Mouse (Mus musculus) small intestine, adult 2 months (tissue): ENCODE measurements around the gene Selenot. TPM values are rescaled to one million over a fixed set of nuclear protein-coding genes. Genes with fewer than 3 reads are reported as not detected.
"Not testable (repeated sequence)": the region's sequence is repeated elsewhere in the genome, so short reads cannot be mapped to it uniquely, and the experiment has no call there.

Source experiments
- H3K27ac ChIP-seq: fragments of 200-500 bp; 2 replicates; pipeline ENCODE4 v1.5.1; 2012; ENCODE audit warnings: low read depth, low read length, control low read depth, inconsistent platforms; ENCODE audit not compliant: insufficient read depth
- H3K27me3 ChIP-seq: fragments of 200-500 bp; 2 replicates; pipeline ENCODE4 v1.6.1; 2012; ENCODE audit warnings: mild to moderate bottlenecking, moderate library complexity, low read length, inconsistent platforms; ENCODE audit not compliant: control insufficient read depth, insufficient read depth
- H3K36me3 ChIP-seq: fragments of 200-500 bp; 2 replicates; pipeline ENCODE4 v1.6.1; 2012; ENCODE audit warnings: mild to moderate bottlenecking, low read length, control low read depth, inconsistent platforms; ENCODE audit not compliant: control insufficient read depth, insufficient read depth
- H3K4me1 ChIP-seq: fragments of 200-500 bp; 2 replicates; pipeline ENCODE4 v1.6.1; 2012; ENCODE audit warnings: low read length, inconsistent platforms, mixed read lengths; ENCODE audit not compliant: control insufficient read depth, insufficient read depth, insufficient read length
- H3K4me3 ChIP-seq: fragments of 200-500 bp; 2 replicates; pipeline ENCODE4 v1.5.1; 2012; ENCODE audit warnings: low read depth, mild to moderate bottlenecking, control low read depth, inconsistent platforms, low read length, moderate library complexity
- CTCF ChIP-seq: fragments of 200-500 bp; IDR thresholded peaks from 2 replicates; pipeline ENCODE4 v1.5.1; 2012; ENCODE audit warnings: low read depth, mild to moderate bottlenecking, control low read depth, inconsistent platforms, low read length, moderate library complexity, mixed read lengths; ENCODE audit not compliant: insufficient replicate concordance, insufficient read length; ENCODE audit errors: extremely low read depth
- POLR2A ChIP-seq: fragments of 200-500 bp; IDR thresholded peaks from 2 replicates; pipeline ENCODE4 v1.6.1; 2012; ENCODE audit warnings: low read depth, mild to moderate bottlenecking, control low read depth, inconsistent platforms, low read length, moderate library complexity
- WGBS: fragments of 180-500 bp; shearing (Covaris S2); methylation state at CpG from one replicate; pipeline ENCODE4 v1.1.7; 2018; 5-methylcytosine and 5-hydroxymethylcytosine counted together
- polyA plus RNA-seq: library from polyadenylated mRNA; depleted of rRNA; stranded (reverse); fragments of >200 nt; gene quantifications from 2 replicates; pipeline ENCODE4 v1.2.3, GENCODE M21; 2012

The Selenot gene
- polyA plus RNA-seq, 1 experiment = 18.7 TPM

- peaks cover 7% of the 10 kb centered on the region for H3K36me3 ChIP-seq
- WGBS = under 1% methylated on average over 36 of the region's 36 CpGs
- peak overlapping the region; percentile 96 for H3K4me3 ChIP-seq
- peak overlapping the region; percentile 95 for H3K27ac ChIP-seq
- no peaks in the 10 kb centered on the region for H3K27me3 ChIP-seq
- H3K4me1 ChIP-seq = peaks cover 5% of the 10 kb centered on the region
- TF ChIP-seq CTCF (no peak), POLR2A (no peak; the same call in 1 of the 2 replicates)
These were observed 649 bp downstream of the Selenot start for GRCm38 (mm10) chr3:58577067-58577503.

- no peak overlapping the region for H3K4me3 ChIP-seq
- H3K4me1 ChIP-seq = peaks cover 10% of the 10 kb centered on the region
- no peaks in the 10 kb centered on the region for H3K27me3 ChIP-seq
- 5% methylated on average over 8 of the region's 8 CpGs for WGBS
- H3K27ac ChIP-seq = no peak overlapping the region
- peaks cover 7% of the 10 kb centered on the region for H3K36me3 ChIP-seq
- TF ChIP-seq CTCF = no peak
- TF ChIP-seq POLR2A = no peak
These were observed 1.1 kb downstream of the Selenot start for GRCm38 (mm10) chr3:58577506-58578050.

GRCm38 (mm10) chr3:58581530-58581929, 5.1 kb downstream of the Selenot start:
- Histone ChIP-seq H3K4me3 (no peak overlapping the region), H3K4me1 (peaks cover 18% of the 10 kb centered on the region), H3K27me3 (no peaks in the 10 kb centered on the region), H3K36me3 (peaks cover 13% of the 10 kb centered on the region), H3K27ac (no peak overlapping the region)
- WGBS = 30% methylated on average over 4 of the region's 4 CpGs
- TF ChIP-seq CTCF = no peak
- no peak for TF ChIP-seq POLR2A

GRCm38 (mm10) chr3:58582297-58582696, 5.9 kb downstream of the Selenot start:
- 48% methylated on average over 5 of the region's 5 CpGs for WGBS
- Histone ChIP-seq H3K4me1 (peaks cover 18% of the 10 kb centered on the region), H3K4me3 (no peak overlapping the region), H3K27me3 (no peaks in the 10 kb centered on the region), H3K27ac (peak overlapping the region; percentile 27; the same call in 1 of the 2 replicates), H3K36me3 (peaks cover 20% of the 10 kb centered on the region)
- TF ChIP-seq POLR2A (no peak), CTCF (no peak)

GRCm38 (mm10) chr3:58582788-58583426, 6.5 kb downstream of the Selenot start:
- H3K27me3 ChIP-seq = no peaks in the 10 kb centered on the region
- WGBS = 28% methylated on average over 5 of the region's 5 CpGs
- peaks cover 18% of the 10 kb centered on the region for H3K4me1 ChIP-seq
- TF ChIP-seq CTCF (no peak), POLR2A (no peak)
- no peak overlapping the region for H3K4me3 ChIP-seq
- peak overlapping the region; percentile 27; the same call in 1 of the 2 replicates for H3K27ac ChIP-seq
- H3K36me3 ChIP-seq = peaks cover 25% of the 10 kb centered on the region

GRCm38 (mm10) chr3:58590544-58590943, 14.1 kb downstream of the Selenot start:
- H3K4me1 ChIP-seq, H3K27me3 ChIP-seq, H3K27ac ChIP-seq, H3K4me3 ChIP-seq: not testable (repeated sequence)
- 86% methylated on average over 4 of the region's 4 CpGs for WGBS
- peaks cover 43% of the 10 kb centered on the region for H3K36me3 ChIP-seq

- not testable (repeated sequence) for H3K4me1 ChIP-seq, H3K4me3 ChIP-seq, H3K27ac ChIP-seq, H3K27me3 ChIP-seq
- 92% methylated on average over 7 of the region's 7 CpGs for WGBS
- H3K36me3 ChIP-seq = peaks cover 29% of the 10 kb centered on the region
These were observed 16.2 kb downstream of the Selenot start for GRCm38 (mm10) chr3:58592666-58593065.

GRCm38 (mm10) chr3:58593623-58594022, 17.2 kb downstream of the Selenot start:
- WGBS = 57% methylated on average over 5 of the region's 5 CpGs
- no peak overlapping the region for H3K4me3 ChIP-seq
- H3K36me3 ChIP-seq = peaks cover 26% of the 10 kb centered on the region
- TF ChIP-seq CTCF (no peak), POLR2A (no peak)
- H3K27ac ChIP-seq = no peak overlapping the region
- no peaks in the 10 kb centered on the region for H3K4me1 ChIP-seq
- no peaks in the 10 kb centered on the region for H3K27me3 ChIP-seq
